Mouse (Mus musculus): ENCODE measurements at regions not wholly inside any gene's neighbourhood (a gene's known extent, or its start where the extent isn't known, plus 50 kb on each side); places are given as distances from the start of the nearest gene placed in this dataset.

- DNase-seq, result no peak
- intact Hi-C loops (cut with DNase I), result loop anchor here (5.0 to 10.0 kb wide), 2 partner anchors 1159 to 1292 kb away; no protein-coding TSS in a partner anchor
These were observed 1253.7 kb upstream of the Nr2f1 start for GRCm38 (mm10) chr13:79453227-79453626.

GRCm38 (mm10) chr13:79443113-79443512, 1243.6 kb upstream of the Nr2f1 start:
- no peak for DNase-seq
- intact Hi-C loops (cut with DNase I), result no loop called here

- intact Hi-C loops (cut with DNase I), result no loop called here
- DNase-seq, result no peak
These were observed 1243.1 kb upstream of the Nr2f1 start for GRCm38 (mm10) chr13:79442701-79443100.

GRCm38 (mm10) chr13:79431465-79431864, 1231.9 kb upstream of the Nr2f1 start:
- intact Hi-C loops (cut with DNase I), result no loop called here
- no peak for DNase-seq

GRCm38 (mm10) chr13:79430987-79431386, 1231.4 kb upstream of the Nr2f1 start:
- no peak for DNase-seq
- intact Hi-C loops (cut with DNase I), result no loop called here

- DNase-seq, result no peak
- intact Hi-C loops (cut with DNase I), result no loop called here
These were observed 1231.0 kb upstream of the Nr2f1 start for GRCm38 (mm10) chr13:79430562-79430961.

GRCm38 (mm10) chr13:79417841-79418240, 1218.3 kb upstream of the Nr2f1 start:
- no peak for DNase-seq
- intact Hi-C loops (cut with DNase I), result no loop called here

- intact Hi-C loops (cut with DNase I), result no loop called here
- no peak for DNase-seq
These were observed 1200.5 kb upstream of the Nr2f1 start for GRCm38 (mm10) chr13:79400082-79400481.

- intact Hi-C loops (cut with DNase I), result no loop called here
- DNase-seq, result no peak
These were observed 1194.4 kb upstream of the Nr2f1 start for GRCm38 (mm10) chr13:79393938-79394337.

- intact Hi-C loops (cut with DNase I), result no loop called here
- DNase-seq, result no peak
These were observed 1188.4 kb upstream of the Nr2f1 start for GRCm38 (mm10) chr13:79387928-79388327.

GRCm38 (mm10) chr13:79341494-79341893, 1141.9 kb upstream of the Nr2f1 start:
- no peak for DNase-seq
- intact Hi-C loops (cut with DNase I), result no loop called here

- intact Hi-C loops (cut with DNase I), result no loop called here
- no peak for DNase-seq
These were observed 1140.9 kb upstream of the Nr2f1 start for GRCm38 (mm10) chr13:79340459-79340858.

- intact Hi-C loops (cut with DNase I), result no loop called here
- DNase-seq, result no peak
These were observed 1140.2 kb upstream of the Nr2f1 start for GRCm38 (mm10) chr13:79339793-79340192.

GRCm38 (mm10) chr13:79320146-79320545, 1120.6 kb upstream of the Nr2f1 start:
- intact Hi-C loops (cut with DNase I), result no loop called here
- DNase-seq, result no peak

GRCm38 (mm10) chr13:79309584-79310110, 1110.1 kb upstream of the Nr2f1 start:
- intact Hi-C loops (cut with DNase I), result no loop called here
- no peak for DNase-seq

GRCm38 (mm10) chr13:79297225-79297710, 1097.7 kb upstream of the Nr2f1 start:
- intact Hi-C loops (cut with DNase I), result loop anchor here (5.0 kb wide), 1 partner anchor 110 kb away; no protein-coding TSS in a partner anchor
- no peak for DNase-seq

- no peak for DNase-seq
- intact Hi-C loops (cut with DNase I), result no loop called here
These were observed 1088.5 kb upstream of the Nr2f1 start for GRCm38 (mm10) chr13:79288022-79288421.

- DNase-seq, result no peak
- intact Hi-C loops (cut with DNase I), result no loop called here
These were observed 1086.6 kb upstream of the Nr2f1 start for GRCm38 (mm10) chr13:79286181-79286580.

- intact Hi-C loops (cut with DNase I), result no loop called here
- no peak for DNase-seq
These were observed 1085.9 kb upstream of the Nr2f1 start for GRCm38 (mm10) chr13:79285478-79285877.

GRCm38 (mm10) chr13:79277714-79278113, 1078.2 kb upstream of the Nr2f1 start:
- DNase-seq, result no peak
- intact Hi-C loops (cut with DNase I), result no loop called here

- intact Hi-C loops (cut with DNase I), result no loop called here
- DNase-seq, result no peak
These were observed 1077.8 kb upstream of the Nr2f1 start for GRCm38 (mm10) chr13:79277313-79277712.

GRCm38 (mm10) chr13:79255362-79255761, 1055.8 kb upstream of the Nr2f1 start:
- intact Hi-C loops (cut with DNase I), result no loop called here
- no peak for DNase-seq

GRCm38 (mm10) chr13:79252385-79252784, 1052.8 kb upstream of the Nr2f1 start:
- no peak for DNase-seq
- intact Hi-C loops (cut with DNase I), result no loop called here

Data from heart, postnatal 14 days (tissue).